Mouse (Mus musculus): ENCODE measurements around the gene Npl.
"Not testable (repeated sequence)": the region's sequence is repeated elsewhere in the genome, so short reads cannot be mapped to it uniquely, and the experiment has no call there.

Npl gene

GRCm38 (mm10) chr1:153486767-153487499 is 62.9 kb downstream of the Npl start:
- DNase-seq: peak; percentile 71 to 72

- not testable (repeated sequence) for DNase-seq
Measured at GRCm38 (mm10) chr1:153486120-153486519, 63.7 kb downstream of the Npl start.

GRCm38 (mm10) chr1:153485201-153485796 is 64.5 kb downstream of the Npl start:
- DNase-seq: no peak

- peak in 1 of 2 experiments; percentile 10 for DNase-seq
Measured at GRCm38 (mm10) chr1:153481025-153481412, 68.8 kb downstream of the Npl start.

GRCm38 (mm10) chr1:153480386-153481024 is 69.3 kb downstream of the Npl start:
- peak; percentile 89 to 92 for DNase-seq

GRCm38 (mm10) chr1:153479296-153479695 is 70.5 kb downstream of the Npl start:
- no peak for DNase-seq

- no peak for DNase-seq
Measured at GRCm38 (mm10) chr1:153461796-153462195, 88.0 kb downstream of the Npl start.

- DNase-seq: no peak
Measured at GRCm38 (mm10) chr1:153456137-153456536, 93.7 kb downstream of the Npl start.

- DNase-seq: no peak
Measured at GRCm38 (mm10) chr1:153453146-153453642, 96.7 kb downstream of the Npl start.
